Mouse (Mus musculus) layer of hippocampus, adult 2 months (tissue): ENCODE data around the gene Gm867. TPM values are rescaled to one million over a fixed set of nuclear protein-coding genes. Genes with fewer than 3 reads are reported as not detected.

ENCODE experiments used
- DNase-seq, 2 experiments: peaks; one replicate each; pipeline ENCODE4 v3.0.0; 2022; ENCODE audit warnings: low spot score in 2 of 2
- H3K27ac ChIP-seq: fragments of 200-600 bp; 2 replicates; pipeline ENCODE4 v1.8.1; 2022
- H3K4me3 ChIP-seq: fragments of 200-600 bp; 2 replicates; pipeline ENCODE4 v1.8.1; 2022; ENCODE audit warnings: mild to moderate bottlenecking
- CTCF ChIP-seq: fragments of 200-600 bp; conservative IDR thresholded peaks from 2 replicates; pipeline ENCODE4 v1.8.1; 2022; ENCODE audit warnings: antibody characterized with exemption, mild to moderate bottlenecking, moderate library complexity
- total RNA-seq, 2 experiments: library from RNA; stranded (reverse); gene quantifications; 2 replicates each; pipeline ENCODE4 v1.2.3; 2021

The Gm867 gene
- total RNA-seq, 2 experiments from 2014 or later, result 0.56 TPM; not detected in 1

DNA sequence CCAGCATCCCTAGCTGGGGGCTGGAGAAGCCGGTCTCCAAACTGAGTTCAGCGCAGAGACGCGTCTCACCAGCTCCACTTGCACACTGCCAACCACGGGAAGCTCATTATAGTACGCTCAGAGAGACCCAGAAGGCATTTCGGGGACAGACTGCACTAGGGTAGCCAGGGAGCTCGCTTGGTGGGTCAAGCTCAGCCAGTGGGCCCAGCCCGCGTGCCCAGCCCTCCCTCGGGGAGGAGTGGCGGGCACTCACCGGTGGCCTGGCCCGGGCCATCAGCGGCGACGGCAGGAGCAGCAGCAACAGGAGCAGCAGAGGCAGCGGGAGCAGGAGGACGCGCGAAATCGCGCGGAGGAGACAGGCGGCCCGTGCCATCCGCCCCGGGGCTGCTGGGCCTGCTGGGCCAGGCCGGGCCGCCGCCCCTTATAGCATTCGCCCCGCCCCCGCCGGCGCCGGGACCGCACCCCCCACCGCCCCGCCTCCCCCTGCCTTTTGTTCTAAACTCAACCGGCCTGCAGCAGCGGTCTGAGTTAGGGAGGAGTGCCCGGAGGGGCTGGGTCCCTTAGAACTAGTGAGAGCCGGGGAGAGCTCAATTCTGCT lies 8.3 kb downstream of the Gm867 start:
- no peak for TF ChIP-seq CTCF
- peak overlapping the region; percentile 58 for H3K27ac ChIP-seq
- H3K4me3 ChIP-seq, result peak overlapping the region; percentile 64
- DNase-seq, result peak in 1 of 2 experiments; percentile 34

DNA sequence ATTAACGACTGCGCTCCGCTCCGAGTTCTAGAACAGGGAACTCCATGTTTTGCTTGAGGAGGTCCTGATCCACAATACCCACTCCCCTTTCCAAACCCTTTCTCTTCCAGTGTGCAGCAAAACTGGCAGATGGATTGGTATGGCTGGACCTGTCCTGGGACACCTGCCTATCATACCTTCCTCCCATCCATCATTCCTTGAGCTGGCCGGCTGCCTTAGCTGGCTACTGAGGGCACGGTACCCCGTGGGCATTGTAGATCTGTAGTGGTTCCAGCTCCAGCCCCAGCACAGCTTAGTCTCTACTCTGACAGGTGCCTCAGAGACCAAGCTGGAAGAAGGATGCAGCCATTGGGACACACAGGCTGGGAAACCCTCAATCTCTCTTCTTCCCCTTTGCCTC lies 9.2 kb downstream of the Gm867 start:
- no peak for TF ChIP-seq CTCF
- Histone ChIP-seq H3K4me3 (no peak overlapping the region), H3K27ac (no peak overlapping the region)
- no peak for DNase-seq

DNA sequence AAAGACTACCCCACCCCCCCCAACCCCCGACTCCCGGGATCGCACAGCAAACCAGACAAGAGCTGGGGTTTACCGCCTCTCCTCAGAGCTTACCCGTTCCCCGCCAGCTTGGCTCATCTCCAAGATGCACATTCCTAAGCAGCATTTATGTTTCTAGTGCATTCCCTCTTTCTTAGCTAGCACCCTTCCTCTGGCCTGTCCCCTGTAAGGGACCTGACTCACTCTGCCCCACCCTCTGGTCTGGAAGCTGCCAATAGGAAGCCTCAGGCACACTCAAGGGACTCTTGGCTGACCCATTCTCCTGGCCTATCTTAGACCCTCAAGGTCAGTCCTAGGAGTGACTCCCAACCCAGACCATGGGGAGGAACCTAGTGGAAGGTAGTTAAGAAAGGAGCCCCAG lies 10.2 kb downstream of the Gm867 start:
- DNase-seq, result no peak
- Histone ChIP-seq H3K27ac (no peak overlapping the region), H3K4me3 (no peak overlapping the region)
- TF ChIP-seq CTCF, result no peak

DNA sequence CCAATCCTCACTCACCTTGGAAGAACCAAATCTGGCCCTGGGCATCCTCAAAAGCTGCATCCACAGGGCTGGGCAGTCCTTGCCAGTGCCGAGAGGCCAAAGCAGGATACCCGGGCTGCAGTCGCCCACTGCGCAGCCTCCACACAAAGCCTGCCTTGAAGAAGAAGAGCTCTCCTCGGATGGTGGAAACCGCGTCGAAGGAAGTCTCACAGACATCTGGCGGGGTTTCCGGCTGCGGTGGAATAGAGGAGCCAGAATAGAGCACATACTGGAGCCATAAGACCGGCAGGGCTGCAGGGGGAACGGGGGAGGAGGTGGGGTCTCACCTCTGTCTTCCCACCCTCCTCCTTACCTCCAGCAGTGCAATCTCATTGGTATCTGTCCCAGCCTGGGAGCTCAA lies 14.1 kb downstream of the Gm867 start:
- no peak for DNase-seq
- Histone ChIP-seq H3K4me3 (no peak overlapping the region), H3K27ac (no peak overlapping the region)
- no peak for TF ChIP-seq CTCF

DNA sequence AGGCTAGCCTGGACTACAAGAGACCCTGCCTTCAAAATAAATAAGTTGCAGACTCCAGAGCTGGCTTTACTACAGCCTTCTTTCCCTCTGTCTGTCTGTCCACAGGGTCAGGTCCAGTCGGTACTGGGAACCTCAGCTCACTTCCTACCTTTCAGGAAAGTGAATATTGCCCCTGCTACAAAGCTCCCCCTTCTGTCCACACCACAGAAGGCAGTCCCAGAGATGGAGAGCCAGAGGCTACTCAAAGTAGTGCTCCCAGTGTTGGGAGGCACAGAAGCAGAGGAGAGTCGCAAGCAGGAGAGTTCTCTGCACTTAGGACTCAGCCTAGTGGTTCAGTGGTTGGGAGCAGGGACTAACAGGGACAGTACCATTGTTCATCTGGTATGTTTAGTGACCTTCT lies 16.1 kb downstream of the Gm867 start:
- peak; percentile 63 for TF ChIP-seq CTCF
- H3K27ac ChIP-seq, result no peak overlapping the region
- H3K4me3 ChIP-seq, result no peak overlapping the region
- no peak for DNase-seq

DNA sequence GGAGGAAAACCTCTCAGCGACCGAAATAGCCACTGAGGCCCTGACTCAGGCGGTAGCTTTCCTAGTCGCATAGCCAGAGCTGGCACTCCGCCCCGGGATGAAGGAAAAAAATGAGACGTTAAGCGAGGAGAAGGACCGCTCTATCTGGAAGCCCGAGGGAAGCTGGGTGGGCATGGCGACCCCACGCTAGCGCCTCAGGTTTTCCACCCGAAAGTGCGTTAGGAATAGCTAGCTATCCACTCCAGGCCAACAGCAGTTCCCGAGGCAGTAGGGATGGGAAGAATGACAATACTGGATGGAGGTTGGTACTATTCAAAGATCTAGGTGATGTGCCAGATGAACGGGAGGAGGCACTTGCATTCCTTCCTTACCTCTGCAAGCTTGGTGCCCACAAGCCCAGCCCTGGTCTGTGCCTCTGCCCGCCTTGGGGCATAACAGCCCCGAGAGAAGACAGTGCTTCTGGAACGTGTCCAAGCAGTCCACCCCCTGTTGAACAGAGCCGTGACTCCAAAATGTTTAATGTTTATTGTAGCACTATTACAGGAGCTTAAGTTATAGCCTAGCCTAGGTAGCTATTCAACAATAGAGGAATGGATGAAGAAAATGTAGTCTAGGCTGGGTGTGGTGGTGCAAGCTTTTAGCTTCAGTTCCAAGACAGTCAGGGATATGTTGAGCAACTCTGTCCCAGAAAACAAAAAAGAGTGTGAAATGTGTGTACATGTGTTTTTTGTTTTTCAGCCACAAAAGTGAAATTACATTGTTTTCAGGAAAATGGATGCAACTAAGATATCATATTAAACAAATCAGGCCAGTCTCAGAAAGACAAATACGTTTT lies 18.5 kb downstream of the Gm867 start:
- Histone ChIP-seq H3K27ac (peak overlapping the region; percentile 97), H3K4me3 (peak overlapping the region; percentile 100)
- DNase-seq, result no peak
- TF ChIP-seq CTCF, result no peak

DNA sequence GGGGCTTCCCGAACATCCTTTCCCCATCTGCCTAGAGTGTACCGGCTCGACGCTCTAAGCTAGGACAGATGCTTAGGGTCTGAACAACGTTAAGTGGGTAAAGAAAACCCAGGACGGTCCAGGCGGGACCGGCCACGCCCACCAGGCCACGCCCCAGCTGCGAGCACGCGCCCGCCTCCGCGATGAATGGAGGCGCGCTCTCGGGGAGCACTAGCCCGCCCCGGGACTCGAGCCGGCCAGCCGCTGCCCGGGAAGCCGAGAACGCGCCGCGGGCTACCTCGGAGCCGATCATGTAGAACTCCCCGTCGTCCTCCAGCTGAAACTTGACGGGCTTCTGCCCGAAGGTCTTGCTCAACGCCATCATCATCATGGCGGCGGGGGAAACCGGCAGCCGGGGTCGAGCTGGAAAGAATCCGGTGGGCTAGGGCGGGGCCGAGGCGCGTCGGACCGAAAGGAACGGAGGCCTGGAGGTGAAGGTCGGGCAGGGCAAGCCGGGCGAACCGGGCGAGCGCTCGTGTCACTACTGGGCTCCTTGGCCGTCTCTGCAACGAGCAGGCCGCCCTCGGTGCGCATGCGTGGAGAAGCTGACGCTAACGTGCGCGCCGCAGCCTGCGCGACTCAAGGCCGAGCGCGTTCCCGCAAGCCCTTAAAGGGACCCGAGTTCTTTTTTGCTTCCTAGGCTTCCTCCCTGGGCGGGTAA lies 19.3 kb downstream of the Gm867 start, which contains the start of gene Smarcb1:
Smarcb1 (minus strand) TSS at position 592 of the 700 bp plus-strand sequence.
- DNase-seq, result peak; percentile 92 to 94
- TF ChIP-seq CTCF, result no peak
- Histone ChIP-seq H3K4me3 (peak within 1 kb of the TSS; percentile 100), H3K27ac (peak within 1 kb of the TSS; percentile 97)

DNA sequence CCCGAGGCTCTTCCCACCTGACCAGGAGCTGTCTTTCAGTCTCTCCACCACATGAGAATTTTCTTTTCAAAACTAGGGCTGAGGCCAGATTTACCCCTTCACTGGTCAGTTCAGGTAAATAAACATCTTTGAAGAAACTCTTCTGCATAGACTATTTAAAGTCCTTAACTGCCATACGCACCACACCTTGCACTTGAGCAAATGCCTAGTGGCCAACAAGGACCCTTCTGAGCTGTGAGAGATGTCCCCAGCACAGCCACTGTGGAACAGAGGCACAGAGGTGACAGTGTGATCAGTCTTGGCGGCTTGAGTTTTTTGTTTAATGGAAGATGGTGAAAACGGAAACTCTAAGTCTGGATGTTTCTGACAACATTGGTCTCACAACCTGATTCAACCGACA lies 21.4 kb downstream of the Gm867 start:
- no peak overlapping the region for H3K4me3 ChIP-seq
- no peak for TF ChIP-seq CTCF

DNA sequence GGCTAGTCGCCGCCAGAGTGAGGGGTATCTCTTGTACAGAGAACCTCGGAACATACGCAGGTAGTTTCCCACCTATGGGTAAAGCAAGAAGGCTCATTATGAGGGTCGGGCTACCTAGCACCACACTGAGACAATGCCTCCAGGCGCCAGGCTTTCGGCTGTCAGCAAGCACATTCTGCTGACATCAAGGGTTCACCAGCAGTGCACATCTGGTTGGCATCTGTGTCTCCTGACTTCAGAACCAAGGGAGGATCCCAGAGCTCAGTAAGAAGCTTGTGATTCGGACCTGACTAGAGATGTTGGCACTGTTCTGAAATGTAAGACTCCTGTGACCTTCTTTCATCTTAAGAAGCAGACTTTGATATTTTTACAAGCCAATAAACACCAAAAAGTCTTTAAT lies 23.6 kb downstream of the Gm867 start:
- no peak for DNase-seq
- no peak for TF ChIP-seq CTCF
- Histone ChIP-seq H3K4me3 (no peak overlapping the region), H3K27ac (no peak overlapping the region)

More for the DNA sequence above, 21.4 kb downstream of the Gm867 start:
- DNase-seq, result no peak
- H3K27ac ChIP-seq, result no peak overlapping the region

DNA sequence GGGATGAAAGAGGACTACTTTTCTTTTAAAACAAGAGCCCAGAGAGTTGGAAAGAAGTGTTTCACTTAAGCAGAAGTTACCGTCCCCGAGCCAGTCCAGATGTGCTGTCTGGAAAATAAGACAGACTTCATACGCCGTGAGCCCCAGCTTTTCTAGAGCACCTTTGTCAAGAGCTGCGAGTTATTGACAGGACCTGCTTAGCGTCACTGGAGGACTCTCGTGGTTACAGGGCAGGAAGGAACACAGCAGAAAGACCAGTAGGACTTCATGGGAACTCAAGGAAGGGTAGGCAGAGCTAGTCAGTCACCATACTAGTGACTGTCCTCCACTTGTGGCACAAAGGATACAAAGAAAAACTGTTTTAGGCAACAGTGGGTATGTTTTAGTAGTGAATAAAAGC lies 24.9 kb downstream of the Gm867 start:
- DNase-seq, result no peak
- H3K27ac ChIP-seq, result no peak overlapping the region
- H3K4me3 ChIP-seq, result no peak overlapping the region
- no peak for TF ChIP-seq CTCF

DNA sequence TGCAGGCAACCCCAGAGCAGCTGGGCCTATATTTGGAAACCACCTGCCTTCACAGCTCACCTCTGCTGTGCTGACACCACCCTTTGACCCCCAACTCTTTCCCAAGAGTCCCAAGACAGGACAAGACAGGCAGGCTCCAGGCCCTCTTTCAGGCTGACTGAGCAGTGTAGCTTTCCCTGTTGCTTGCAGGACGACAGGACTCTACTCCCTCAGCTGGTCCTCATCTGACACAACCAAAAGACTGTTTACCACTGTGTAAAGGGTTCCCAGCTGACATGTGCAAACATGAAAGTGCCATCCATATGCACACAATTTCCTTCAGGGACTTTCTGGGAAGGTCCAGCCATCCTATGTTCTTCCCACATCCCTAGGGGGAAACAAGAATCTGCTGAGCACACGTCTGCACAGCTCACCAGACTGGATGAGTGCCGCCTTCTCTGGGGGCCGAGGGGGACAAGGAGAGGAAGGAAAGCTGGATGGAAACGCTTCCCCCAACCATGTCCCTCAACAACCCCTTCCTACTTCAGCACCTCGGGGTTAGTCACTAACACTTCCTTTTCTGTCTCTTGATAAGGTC lies 27.4 kb downstream of the Gm867 start:
- H3K27ac ChIP-seq, result no peak overlapping the region
- no peak for DNase-seq
- no peak for TF ChIP-seq CTCF
- H3K4me3 ChIP-seq, result no peak overlapping the region

DNA sequence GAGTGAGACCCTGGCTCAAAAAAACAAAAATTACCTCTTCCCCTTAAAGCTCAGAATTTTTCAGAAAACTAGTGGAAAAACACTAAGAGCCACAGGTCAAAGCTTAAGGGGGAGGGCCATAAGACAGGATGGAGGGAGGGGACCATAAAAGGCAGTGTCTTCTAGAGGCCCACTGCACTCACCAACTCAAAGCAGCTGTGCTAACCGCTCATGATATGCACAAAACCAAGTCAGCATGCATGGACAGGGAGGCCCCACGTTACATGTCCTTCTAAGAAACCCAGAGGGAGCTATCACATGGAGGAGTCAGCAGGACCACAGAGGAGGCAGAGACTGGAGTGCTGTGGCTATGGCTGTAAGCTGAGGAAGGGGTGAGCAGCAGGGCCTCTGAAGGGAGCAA lies 29.8 kb downstream of the Gm867 start:
- H3K27ac ChIP-seq, result no peak overlapping the region
- H3K4me3 ChIP-seq, result no peak overlapping the region
- TF ChIP-seq CTCF, result no peak
- DNase-seq, result no peak

DNA sequence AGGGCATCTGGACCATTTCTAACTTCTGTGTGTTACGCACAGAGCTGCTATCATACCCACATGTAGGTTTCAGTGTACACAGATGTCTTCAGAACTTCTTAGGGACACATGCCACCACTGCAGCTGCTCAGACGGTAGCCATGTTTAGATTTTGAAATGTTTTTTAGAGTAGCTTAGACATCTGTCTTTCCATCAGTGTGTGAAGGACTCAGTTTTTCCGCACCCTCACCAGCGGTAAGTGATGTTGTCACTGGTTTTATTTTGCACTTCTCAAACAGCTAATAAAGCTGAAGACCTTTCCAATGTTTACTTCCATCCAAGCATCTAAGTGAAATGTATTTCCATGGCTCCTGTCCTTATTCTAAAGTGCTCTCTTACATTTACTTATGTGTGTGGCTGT lies 33.6 kb downstream of the Gm867 start:
- no peak for TF ChIP-seq CTCF
- no peak overlapping the region for H3K27ac ChIP-seq
- DNase-seq, result no peak
- no peak overlapping the region for H3K4me3 ChIP-seq
